Mouse (Mus musculus) cerebellum, postnatal 14 days (tissue): ENCODE measurements at regions not wholly inside any gene's neighbourhood (a gene's known extent, or its start where the extent isn't known, plus 50 kb on each side); places are given as distances from the start of the nearest gene placed in this dataset.

Experiments
- DNase-seq, 2 experiments: peaks; one replicate each; pipeline ENCODE4 v3.0.0; 2021; ENCODE audit warnings: mixed read lengths in 2 of 2

GRCm38 (mm10) chr13:69433461-69434323, 99.9 kb upstream of the Nsun2 start:
- DNase-seq, result no peak

- no peak for DNase-seq
Observed at GRCm38 (mm10) chr13:69439486-69439885, 94.1 kb upstream of the Nsun2 start.

- no peak for DNase-seq
Observed at GRCm38 (mm10) chr13:69441798-69442197, 91.7 kb upstream of the Nsun2 start.

- DNase-seq, result no peak
Observed at GRCm38 (mm10) chr13:69445611-69446010, 87.9 kb upstream of the Nsun2 start.
